Mouse (Mus musculus) heart, postnatal 36 days (tissue): Measurements from ENCODE around the gene Macrod2. TPM values are rescaled to one million over a fixed set of nuclear protein-coding genes. Genes with fewer than 3 reads are reported as not detected.

Source experiments
- DNase-seq, 2 experiments: peaks; one replicate each; pipeline ENCODE4 v3.0.0; 2021 to 2022
- intact Hi-C: fragments of 180-260 bp; cut with DNase I; formaldehyde crosslinking; loops from one replicate; pipeline ENCODE4 v1.15.1; 2025
- total RNA-seq, 2 experiments: library from RNA; stranded (reverse); gene quantifications; 2 replicates each; pipeline ENCODE4 v1.2.3; 2021

Macrod2 gene
- total RNA-seq, 2 experiments from 2014 or later, result 7.8 to 8.6 TPM

DNA sequence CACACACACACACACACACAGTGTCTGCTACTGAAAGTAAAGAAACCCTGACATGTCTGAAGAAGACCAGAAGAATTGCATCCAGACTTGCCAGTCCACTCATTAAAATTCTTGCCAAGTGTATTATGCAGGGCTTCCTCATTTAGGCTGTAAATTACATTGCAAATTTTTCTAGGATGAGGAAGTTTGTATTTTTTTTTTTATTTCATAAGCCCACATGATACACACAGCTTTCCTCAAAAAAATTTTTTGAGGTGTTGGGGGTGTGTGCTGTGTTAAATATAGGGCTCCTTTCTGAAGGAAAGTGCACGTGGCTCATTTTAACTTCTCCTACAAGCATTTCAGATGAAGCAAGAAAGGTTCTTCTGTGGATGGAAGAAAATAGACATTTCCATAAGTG, 613.3 kb downstream of the Macrod2 start:
- intact Hi-C loops, result no loop called here
- DNase-seq, result no peak

DNA sequence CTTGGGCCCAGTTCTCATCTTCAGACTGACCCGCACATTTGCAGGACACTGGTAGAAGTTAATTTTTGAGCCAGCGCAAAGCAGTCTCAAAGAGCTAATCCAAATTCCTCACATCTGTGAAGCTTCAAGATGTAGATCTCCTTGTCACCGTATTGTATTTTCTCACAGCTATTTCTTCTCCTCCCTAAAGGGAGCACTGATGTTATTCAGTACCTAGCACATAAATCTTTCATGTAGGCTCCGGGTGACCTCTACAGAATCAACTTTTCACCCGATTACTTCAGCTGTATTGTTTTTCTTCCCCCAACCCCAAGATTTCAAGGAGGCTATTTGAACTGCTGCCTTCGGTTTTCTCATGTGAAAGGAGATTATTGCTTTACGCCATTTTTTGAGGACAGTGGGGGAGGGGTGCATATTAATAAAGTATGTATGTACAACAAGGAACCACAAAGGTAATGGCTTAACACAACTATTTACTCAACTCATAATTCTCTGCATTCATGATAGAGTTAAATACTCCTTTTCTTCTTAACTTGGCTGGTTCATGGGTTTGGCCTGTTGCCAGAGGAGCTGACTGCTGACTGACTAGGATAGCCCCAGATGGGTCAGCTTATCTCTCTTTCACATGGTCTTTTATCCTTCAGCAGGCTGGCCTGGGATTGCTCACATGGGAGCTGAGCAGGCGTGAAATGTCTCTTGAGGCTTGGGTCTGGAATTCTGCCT, 618.5 kb downstream of the Macrod2 start:
- DNase-seq, result peak; percentile 3 to 7
- intact Hi-C loops, result no loop called here

DNA sequence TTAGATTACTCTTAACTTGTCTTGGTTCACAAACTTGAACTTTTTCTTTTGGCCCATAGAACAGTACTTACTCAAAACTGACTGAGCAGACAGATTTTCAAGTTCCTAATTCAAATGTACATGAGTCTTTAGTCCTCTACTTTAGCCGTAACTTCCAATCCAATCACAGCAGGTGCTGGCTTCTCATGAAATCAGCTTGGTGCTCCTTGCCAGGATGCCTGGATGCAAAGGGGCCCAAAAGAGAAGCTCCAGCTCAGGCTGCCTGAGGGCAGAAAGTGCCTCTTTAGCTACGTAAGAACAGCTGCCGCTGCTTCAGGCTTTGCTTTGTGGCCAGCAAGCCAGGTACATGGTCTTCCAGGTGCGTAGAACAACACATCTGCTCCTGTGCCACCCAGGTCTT, 627.9 kb downstream of the Macrod2 start:
- DNase-seq, result no peak
- intact Hi-C loops, result no loop called here

DNA sequence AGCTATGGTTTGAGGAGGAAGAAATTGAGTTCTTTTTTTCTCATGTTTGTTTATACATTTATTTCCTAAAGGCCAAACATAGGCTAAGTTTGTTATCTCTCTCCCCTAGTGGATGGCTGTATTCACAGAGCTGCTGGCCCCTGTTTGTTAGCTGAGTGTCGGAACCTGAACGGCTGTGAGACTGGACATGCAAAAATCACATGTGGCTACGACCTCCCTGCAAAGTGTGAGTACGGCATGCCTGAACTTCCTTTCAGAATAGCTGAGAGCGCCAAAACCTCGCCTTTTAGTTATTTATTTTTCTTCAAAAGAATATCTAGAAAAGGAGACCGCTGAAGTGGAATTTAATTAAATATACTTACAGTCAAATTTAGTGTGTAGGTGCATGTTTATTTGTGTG, 628.8 kb downstream of the Macrod2 start:
- intact Hi-C loops, result no loop called here
- DNase-seq, result no peak

DNA sequence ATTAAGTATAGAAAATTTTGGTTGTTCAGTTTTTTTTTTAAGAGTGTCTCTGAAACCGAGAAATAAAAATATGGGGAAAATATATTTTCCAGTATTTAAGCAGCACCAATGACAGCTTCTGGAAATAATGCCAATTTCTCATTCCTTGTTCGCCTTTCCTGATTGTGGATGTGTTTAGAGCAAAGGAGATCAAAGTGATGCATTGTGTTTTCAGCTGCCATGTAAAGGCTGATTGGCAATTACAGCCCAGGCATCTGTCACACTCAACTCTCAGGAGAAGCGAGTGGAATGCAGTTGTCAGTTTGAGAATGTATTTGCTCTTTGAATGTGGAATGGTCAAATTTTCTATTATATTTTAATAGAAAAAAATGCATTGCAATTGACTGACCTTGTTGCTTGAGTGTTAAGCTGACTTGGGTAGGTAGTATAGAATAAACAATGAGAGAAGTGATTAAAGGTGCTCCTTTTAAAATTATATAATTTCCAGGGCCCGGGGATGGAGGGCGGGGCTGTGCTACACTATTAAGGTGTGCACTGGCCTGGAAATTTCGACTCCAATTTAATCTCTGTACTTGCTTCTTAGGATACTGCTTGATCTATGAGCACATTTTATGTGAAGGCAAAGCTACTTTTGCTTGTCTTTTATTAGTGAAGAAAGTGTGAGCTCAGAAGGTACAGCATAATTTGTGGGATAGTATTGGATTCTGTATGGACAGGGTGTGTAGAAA, 629.4 kb downstream of the Macrod2 start:
- DNase-seq, result no peak
- intact Hi-C loops, result no loop called here

DNA sequence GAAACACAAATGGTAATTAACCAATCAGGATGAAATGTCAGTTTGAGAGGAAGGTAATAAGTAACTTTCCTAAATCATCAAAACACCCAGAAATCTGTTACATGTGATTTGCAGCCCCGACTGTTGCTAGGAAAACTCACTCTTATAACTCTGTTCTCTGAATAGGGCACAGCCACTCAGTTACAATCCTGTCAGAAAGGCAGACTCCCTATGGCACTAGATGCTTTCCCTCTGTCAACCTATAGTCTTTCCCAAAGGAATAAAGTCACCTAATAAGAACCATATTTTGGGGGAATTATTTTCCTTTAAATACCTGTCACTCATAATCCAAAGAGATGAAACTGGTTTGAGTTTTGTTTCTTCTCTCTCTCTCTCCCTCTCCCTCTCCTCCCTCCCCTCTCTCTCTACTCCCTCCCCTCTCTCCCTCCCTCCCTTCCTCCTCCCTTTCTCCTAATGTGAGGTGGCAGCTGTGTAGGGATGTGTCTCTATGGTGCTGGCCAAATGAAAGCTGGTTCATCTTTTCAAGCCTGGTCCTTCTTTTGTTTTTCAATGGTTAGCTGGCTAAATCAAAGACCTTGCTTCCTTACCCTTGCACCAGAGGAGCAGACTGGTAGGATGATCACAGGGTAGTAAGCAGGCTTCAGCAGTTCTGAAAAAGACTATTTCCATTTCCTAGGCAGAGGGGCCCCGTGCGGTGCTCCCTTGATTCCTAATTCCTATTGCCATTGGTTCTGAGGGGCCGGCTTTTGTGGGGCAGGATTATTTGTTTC, 661.8 kb downstream of the Macrod2 start:
- no peak for DNase-seq
- intact Hi-C loops, result no loop called here

DNA sequence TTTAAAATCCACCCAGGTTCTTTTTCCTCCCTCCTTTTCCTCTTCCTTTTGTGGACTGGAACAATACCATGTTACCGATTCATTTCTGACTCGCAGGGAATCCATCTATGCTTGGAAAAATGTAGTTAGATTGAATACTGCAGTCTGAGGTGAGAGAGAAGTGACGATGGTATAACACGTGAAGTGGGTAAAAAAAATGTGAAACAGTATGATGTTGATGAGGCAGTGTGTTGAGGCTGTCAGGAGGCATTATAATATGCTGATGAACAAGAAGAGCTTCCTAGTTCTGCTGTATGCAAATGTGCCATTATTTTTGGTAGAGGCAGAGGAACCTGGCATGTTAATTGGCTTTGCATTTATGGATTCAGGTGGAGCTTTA, 662.3 kb downstream of the Macrod2 start:
- intact Hi-C loops, result no loop called here
- no peak for DNase-seq

DNA sequence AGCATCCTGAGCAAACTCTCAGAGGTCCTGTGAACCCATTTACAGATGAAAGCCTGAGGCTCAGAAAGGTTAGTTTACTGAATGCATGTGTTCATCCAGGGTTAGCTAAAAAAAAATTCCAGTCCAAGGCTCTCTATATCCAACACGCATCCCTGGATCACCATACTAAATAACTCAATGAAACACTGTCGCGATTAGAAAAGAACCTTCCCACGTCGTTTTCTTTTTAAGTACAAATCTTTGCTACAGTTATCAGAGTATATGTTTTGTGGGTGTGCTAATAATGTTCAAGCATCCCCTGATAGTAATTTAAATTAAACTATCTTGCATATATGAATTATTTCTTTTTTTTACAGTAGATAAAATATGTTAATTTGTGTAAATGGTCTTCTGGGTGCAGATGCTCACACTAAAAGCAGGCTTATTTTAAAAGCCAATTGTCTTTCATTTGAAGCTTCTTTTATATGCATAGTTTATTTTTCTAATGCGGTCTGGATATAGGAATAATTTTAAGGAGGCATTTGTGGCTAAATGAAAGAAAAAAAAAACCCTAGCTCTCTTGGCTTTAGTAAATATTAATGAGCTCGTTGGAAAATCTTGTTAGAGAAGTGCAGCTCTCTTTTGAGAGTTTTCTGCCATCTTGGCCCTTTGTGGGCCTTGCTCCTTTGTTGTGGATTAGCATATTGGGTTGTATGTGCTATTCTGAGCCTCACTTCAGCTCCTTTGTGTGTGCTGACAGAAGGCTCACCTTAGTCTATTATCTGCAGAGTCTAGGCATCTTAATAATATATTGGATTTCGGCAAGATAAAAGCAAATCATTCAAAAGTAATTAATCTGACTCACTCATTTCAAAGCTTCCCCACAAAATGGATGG, 679.1 kb downstream of the Macrod2 start:
- intact Hi-C loops, result no loop called here

DNA sequence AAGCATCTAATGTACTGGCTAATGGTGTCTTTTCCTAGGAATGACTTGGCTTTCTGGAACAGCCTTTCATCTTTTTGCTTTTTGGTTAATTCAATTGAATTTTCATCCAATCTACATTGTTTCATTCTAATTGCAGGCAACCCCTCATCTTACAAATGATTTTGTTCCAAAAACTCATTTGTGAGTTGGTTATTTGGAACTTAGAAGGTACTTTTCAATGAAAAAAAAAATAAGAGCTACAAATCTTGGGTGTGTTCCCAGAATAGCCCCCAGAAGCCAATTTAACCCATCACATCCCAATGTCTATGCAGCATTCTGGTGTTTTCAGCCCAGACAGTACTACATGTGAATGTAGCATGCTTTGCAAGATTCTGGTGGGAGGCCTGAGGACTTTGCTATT, 683.1 kb downstream of the Macrod2 start:
- intact Hi-C loops, result no loop called here

More for the DNA sequence above, 679.1 kb downstream of the Macrod2 start:
- DNase-seq, result no peak

DNA sequence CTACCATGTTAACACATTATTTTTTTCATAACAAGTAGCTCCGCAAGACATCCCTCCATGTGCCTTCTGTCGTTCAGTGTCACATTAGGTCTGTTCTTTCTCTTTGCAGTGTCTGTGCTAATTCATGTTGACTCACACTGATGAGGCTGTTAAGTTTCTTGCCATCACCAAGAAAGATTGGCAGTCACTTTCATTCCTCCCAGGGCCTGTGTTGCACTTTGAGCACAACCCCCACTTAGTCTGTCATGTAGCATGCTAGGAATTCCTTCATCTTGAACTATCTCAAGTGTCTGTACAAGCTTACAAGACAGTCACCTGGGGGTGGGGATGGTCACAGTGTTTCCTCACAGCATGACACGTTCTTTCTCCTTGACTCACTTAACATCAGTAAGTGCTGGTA, 696.2 kb downstream of the Macrod2 start:
- intact Hi-C loops, result no loop called here
- DNase-seq, result no peak

More for the DNA sequence above, 683.1 kb downstream of the Macrod2 start:
- no peak for DNase-seq

DNA sequence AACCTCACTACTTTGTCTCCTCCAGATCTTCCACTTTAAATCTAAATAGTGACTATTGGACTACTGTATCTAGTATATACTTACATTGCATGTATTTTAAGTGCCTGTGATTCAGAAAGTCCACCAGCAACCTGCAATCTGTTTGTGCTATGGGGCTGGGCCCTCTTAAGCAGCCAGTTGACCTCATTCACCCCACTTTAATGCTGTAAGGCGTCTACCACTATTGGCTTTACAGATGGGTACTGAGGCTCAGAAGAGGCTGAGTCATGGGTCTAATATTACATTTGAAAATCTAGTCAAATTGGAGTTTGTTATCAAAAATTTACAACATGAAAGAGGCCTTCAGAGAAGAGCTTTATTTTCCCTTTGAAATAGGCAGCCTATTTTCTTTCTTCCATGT, 722.5 kb downstream of the Macrod2 start:
- intact Hi-C loops, result no loop called here
- DNase-seq, result no peak

DNA sequence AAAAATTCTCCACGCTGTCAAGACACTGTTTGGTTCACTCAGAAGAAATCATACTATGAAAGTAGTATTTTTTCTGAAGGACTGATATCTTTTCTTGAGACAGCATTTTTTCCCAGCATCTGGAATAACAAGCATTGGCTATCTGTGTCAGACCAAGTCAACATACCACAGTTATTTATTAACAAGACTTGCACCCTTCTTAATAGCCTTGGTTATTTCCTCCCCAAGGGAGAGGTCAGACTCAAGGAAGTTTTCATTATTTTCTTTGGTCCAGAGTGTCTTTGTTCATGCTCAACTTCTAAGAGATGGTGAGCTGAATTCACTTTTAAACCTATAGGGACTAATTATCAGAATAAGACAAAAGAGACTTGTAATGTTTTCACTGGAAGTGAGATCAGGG, 728.8 kb downstream of the Macrod2 start:
- intact Hi-C loops, result no loop called here
- no peak for DNase-seq

DNA sequence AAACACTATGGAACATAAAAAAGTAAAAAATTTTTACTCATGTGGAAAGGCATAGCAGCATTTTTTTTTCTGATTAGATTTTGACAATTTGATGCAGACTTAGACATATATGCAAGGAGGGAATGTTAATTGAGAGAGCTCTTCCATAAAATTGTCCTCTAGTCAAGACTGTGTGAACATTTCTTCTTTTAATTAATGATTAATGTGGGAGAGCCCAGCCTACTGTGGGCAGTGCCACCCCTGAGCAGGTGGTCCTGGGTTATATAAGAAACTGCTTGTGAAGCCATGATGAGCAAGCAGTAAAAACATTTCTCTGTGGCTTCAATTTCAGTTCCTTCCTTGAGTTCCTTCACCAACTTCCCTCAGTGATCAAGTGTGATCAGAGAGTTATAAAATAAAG, 730.5 kb downstream of the Macrod2 start:
- DNase-seq, result no peak
- intact Hi-C loops, result no loop called here

DNA sequence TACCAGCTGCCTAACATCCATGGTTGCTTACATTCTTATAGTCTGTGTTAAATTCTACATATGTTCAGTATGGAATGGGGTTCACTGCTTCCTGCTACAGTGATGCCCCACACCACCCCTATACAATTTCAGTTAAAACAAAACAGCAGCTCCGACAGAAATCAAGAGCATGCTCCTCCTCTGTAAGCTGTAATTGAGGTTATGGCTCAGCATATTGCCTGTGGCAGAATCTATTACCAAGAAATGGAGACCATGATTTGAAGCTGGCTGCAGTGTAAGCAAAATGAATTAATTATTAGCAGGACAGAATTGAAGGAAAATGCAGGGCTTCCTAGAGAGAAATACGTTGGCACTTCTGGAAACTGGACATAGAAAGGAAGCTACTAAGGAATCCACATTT, 747.2 kb downstream of the Macrod2 start:
- no peak for DNase-seq

DNA sequence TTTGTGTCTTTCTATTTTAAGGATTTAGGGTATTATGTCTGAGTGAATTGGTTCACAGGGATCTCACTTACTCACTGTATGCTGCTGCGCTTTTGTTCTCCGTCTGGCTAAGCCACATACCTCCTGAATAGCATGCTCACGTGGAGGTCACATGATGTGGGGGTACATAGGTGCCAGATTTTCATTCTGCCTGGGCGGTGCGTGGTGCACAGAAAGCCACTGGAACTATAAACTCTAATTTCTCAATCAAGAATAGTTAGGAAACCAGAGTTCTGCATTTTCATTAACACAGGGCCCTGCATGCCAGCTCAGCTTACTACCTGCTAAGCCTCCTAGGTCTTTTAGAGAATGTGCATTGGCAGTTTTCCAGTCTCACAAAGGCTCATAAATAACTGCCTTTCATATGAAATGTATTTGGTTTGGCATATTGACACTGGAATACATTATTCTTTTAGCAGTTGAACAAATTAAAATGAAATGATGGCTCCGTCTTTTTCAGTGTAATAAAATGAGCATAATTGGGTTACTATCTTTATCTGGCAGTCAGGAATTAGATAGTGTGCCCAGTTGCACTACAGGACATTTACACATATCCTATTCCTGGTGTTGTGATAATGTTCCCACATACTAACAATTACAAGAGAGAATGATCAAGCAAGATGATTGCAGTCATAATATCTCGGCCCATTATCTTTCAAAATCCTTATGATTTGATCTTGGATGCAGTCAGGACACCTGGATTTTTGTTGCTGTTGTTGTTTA, 757.1 kb downstream of the Macrod2 start:
- no peak for DNase-seq
- intact Hi-C loops, result no loop called here

More for the DNA sequence above, 747.2 kb downstream of the Macrod2 start:
- intact Hi-C loops, result no loop called here

DNA sequence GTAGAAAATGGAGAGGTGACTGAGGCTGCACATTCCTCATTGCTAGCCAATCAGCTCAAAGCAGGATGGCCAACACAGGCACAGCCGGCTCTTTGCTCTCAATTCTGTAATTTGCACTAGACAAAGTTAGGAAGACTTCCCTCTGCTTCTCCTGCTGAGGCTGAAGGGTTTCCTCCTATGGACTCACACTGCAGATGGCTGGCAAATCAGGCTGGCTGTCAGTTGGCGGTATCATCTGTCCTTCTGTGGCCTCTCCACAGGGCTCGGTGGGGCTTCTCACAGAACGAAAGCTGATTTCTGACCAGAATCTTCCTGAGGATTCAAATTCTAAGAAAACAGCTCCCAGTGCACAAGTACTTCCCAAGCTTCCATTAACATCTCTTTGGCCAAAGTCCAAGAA, 760.9 kb downstream of the Macrod2 start:
- intact Hi-C loops, result loop anchor here (5.0 kb wide), 1 partner anchor 59 kb away; no protein-coding TSS in a partner anchor
- DNase-seq, result no peak

DNA sequence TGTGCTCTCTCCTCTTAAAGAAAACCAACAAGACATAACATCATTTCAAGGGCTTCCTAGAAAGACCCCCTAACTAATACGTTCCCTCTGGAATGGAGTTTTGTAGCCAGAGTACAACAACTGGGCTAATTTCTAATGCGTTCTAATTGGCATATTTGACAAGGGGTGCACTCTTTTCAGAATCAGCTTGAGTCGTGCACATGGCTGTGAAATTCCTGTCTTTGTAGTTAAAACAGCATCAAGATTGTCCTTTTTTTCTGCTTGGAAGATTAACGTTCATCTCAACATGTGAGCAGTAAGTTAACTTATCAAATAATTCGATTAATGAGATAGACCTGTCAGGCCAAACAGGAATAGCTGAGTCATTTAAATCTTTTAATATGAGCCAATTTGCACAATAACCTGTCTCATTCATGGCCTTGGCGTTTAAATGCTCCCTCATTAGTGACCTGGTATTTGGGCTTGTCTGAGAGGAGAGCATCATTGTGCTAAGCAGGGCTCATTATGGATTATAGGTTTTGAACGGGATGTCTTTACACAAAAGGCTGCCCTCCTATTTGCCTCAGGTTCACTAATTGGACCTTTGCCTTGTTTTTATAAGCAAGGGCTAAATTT, 762.0 kb downstream of the Macrod2 start:
- intact Hi-C loops, result loop anchor here (5.0 kb wide), 1 partner anchor 60 kb away; no protein-coding TSS in a partner anchor
- no peak for DNase-seq

DNA sequence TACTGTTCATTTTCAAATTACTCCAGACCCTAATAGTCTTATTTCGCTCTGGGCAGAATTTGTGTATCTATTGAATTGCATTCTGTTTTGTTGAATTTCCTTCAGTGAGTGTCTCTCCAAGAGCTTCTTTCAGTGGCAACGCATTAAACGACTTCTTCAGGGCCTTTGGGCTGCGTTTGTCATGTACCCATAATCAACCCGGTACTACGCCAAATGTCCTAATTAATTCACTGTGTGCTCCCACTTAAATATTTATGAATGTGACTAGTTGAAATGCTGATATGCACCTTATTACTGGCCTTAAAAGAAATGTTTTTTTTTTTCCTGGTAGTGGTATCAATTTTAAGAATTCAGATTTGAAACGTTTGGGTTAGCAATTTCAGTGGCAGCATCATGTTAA, 763.1 kb downstream of the Macrod2 start:
- intact Hi-C loops, result loop anchor here (5.0 kb wide), 1 partner anchor 61 kb away; no protein-coding TSS in a partner anchor
- DNase-seq, result no peak

DNA sequence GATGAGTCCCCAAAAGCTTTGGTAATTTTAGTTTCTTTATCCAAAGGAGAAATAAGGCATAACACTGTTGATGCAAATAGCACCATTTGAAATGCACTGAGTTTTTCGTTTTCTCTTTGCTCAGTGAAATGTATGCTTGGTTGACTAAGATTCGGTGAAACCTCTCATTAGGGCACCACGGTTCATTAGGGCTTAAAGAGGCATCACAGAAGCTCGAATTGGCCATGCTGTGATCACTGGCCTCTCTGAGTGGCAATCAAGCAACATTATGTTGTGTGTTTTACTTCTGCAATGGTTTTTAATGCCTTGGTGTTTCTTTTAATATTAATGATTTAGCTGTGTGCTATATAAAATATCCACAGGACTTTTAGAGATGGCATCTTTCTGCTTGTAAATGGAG, 768.8 kb downstream of the Macrod2 start:
- intact Hi-C loops, result no loop called here
- no peak for DNase-seq
